Mouse (Mus musculus): ENCODE measurements around the gene Wrap73. TPM values are rescaled to one million over a fixed set of nuclear protein-coding genes. Genes with fewer than 3 reads are reported as not detected.

Wrap73 gene
- polyA plus RNA-seq, 1 experiment from 2014 or later = 32.7 TPM

- Histone ChIP-seq H3K4me1 (peaks cover 31% of the 10 kb centered on the region), H3K9me3 (no peaks in the 10 kb centered on the region), H3K27ac (no peak overlapping the region), H3K9ac (0 out of 2 replicates have a peak overlapping the region, but pooled peaks have one; percentile 7), H3K27me3 (replicated peaks) (peaks cover 45% of the 10 kb centered on the region), H3K4me3 (replicated peaks) (peak overlapping the region; percentile 49), H3K36me3 (0 out of 2 replicates have a peak, but pooled peaks cover 2% of the 10 kb centered on the region), H3K4me2 (peak overlapping the region; percentile 96)
- 3% methylated on average over 46 of the region's 46 CpGs for WGBS
- no peak for ATAC-seq (ENCODE audit: insufficient read depth, low FRiP score, low read depth)
Measured at GRCm38 (mm10) chr4:154140213-154141008, 1.8 kb upstream of the Wrap73 start.

- Histone ChIP-seq H3K27me3 (replicated peaks) (peaks cover 45% of the 10 kb centered on the region), H3K4me2 (peak overlapping the region; percentile 96), H3K9me3 (no peaks in the 10 kb centered on the region), H3K9ac (no peak overlapping the region), H3K36me3 (0 out of 2 replicates have a peak, but pooled peaks cover 2% of the 10 kb centered on the region), H3K4me3 (replicated peaks) (peak overlapping the region; percentile 49; the same call in 1 of the 2 replicates), H3K27ac (no peak overlapping the region), H3K4me1 (peaks cover 31% of the 10 kb centered on the region)
- no peak for ATAC-seq (ENCODE audit: insufficient read depth, low FRiP score, low read depth)
- 3% methylated on average over 42 of the region's 42 CpGs for WGBS
Measured at GRCm38 (mm10) chr4:154141009-154141867, 934 bp upstream of the Wrap73 start.

- no peaks in the 10 kb centered on the region for H3K9me3 ChIP-seq
- ATAC-seq (ENCODE audit: insufficient read depth, low FRiP score, low read depth) = no peak
- H3K4me1 ChIP-seq = peaks cover 25% of the 10 kb centered on the region
- 82% methylated on average over 3 of the region's 3 CpGs for whole genome bisulfite sequencing
- H3K36me3 ChIP-seq = peaks cover 8% of the 10 kb centered on the region; the same call in 1 of the 2 replicates
- no peak overlapping the region for H3K4me3 ChIP-seq (replicated peaks)
- H3K4me2 ChIP-seq = no peak overlapping the region
- H3K27ac ChIP-seq = no peak overlapping the region
- no peak overlapping the region for H3K9ac ChIP-seq
- peaks cover 20% of the 10 kb centered on the region for H3K27me3 ChIP-seq (replicated peaks)
Measured at GRCm38 (mm10) chr4:154144712-154145111, 2.5 kb downstream of the Wrap73 start.

GRCm38 (mm10) chr4:154146342-154146741 lies 4.2 kb downstream of the Wrap73 start:
- no peak overlapping the region for H3K4me3 ChIP-seq (replicated peaks)
- H3K9ac ChIP-seq = no peak overlapping the region
- H3K9me3 ChIP-seq = no peaks in the 10 kb centered on the region
- H3K4me2 ChIP-seq = no peak overlapping the region
- H3K4me1 ChIP-seq = peaks cover 9% of the 10 kb centered on the region; the same call in 1 of the 2 replicates
- H3K36me3 ChIP-seq = peaks cover 16% of the 10 kb centered on the region
- no peak for ATAC-seq (ENCODE audit: insufficient read depth, low FRiP score, low read depth)
- H3K27me3 ChIP-seq (replicated peaks) = peaks cover 4% of the 10 kb centered on the region; the same call in 1 of the 2 replicates
- WGBS = 83% methylated on average over 10 of the region's 10 CpGs
- H3K27ac ChIP-seq = no peak overlapping the region

- ATAC-seq (ENCODE audit: insufficient read depth, low FRiP score, low read depth) = no peak
- H3K4me1 ChIP-seq = peaks cover under 1% of the 10 kb centered on the region; the same call in 1 of the 2 replicates
- H3K36me3 ChIP-seq = peaks cover 37% of the 10 kb centered on the region
- no peak overlapping the region for H3K4me2 ChIP-seq
- 72% methylated on average over 11 of the region's 11 CpGs for WGBS
- H3K27me3 ChIP-seq (replicated peaks) = no peaks in the 10 kb centered on the region
- H3K9me3 ChIP-seq = no peaks in the 10 kb centered on the region
- no peak overlapping the region for H3K9ac ChIP-seq
- no peak overlapping the region for H3K27ac ChIP-seq
- H3K4me3 ChIP-seq (replicated peaks) = no peak overlapping the region
Measured at GRCm38 (mm10) chr4:154154104-154154503, 11.9 kb downstream of the Wrap73 start.

- no peak for ATAC-seq (ENCODE audit: insufficient read depth, low FRiP score, low read depth)
- no peak overlapping the region for H3K4me3 ChIP-seq (replicated peaks)
- no peak overlapping the region for H3K9ac ChIP-seq
- no peak overlapping the region for H3K27ac ChIP-seq
- H3K4me2 ChIP-seq = no peak overlapping the region
- no peaks in the 10 kb centered on the region for H3K9me3 ChIP-seq
- H3K27me3 ChIP-seq (replicated peaks) = no peaks in the 10 kb centered on the region
- H3K36me3 ChIP-seq = peaks cover 33% of the 10 kb centered on the region
- H3K4me1 ChIP-seq = peaks cover 9% of the 10 kb centered on the region
- 85% methylated on average over 7 of the region's 7 CpGs for WGBS
Measured at GRCm38 (mm10) chr4:154156050-154156449, 13.9 kb downstream of the Wrap73 start.

GRCm38 (mm10) chr4:154157970-154158662 lies 15.9 kb downstream of the Wrap73 start:
- H3K9me3 ChIP-seq = no peaks in the 10 kb centered on the region
- H3K4me1 ChIP-seq = peaks cover 16% of the 10 kb centered on the region
- H3K36me3 ChIP-seq = peaks cover 20% of the 10 kb centered on the region
- H3K4me3 ChIP-seq (replicated peaks) = no peak overlapping the region
- H3K4me2 ChIP-seq = no peak overlapping the region
- H3K27me3 ChIP-seq (replicated peaks) = no peaks in the 10 kb centered on the region
- ATAC-seq (ENCODE audit: insufficient read depth, low FRiP score, low read depth) = no peak
- no peak overlapping the region for H3K9ac ChIP-seq
- H3K27ac ChIP-seq = no peak overlapping the region
- 90% methylated on average over 14 of the region's 14 CpGs for WGBS

GRCm38 (mm10) chr4:154159002-154159401 lies 16.8 kb downstream of the Wrap73 start:
- H3K4me1 ChIP-seq = peaks cover 16% of the 10 kb centered on the region
- H3K4me2 ChIP-seq = no peak overlapping the region
- H3K27me3 ChIP-seq (replicated peaks) = no peaks in the 10 kb centered on the region
- H3K9ac ChIP-seq = no peak overlapping the region
- H3K36me3 ChIP-seq = peaks cover 18% of the 10 kb centered on the region
- H3K4me3 ChIP-seq (replicated peaks) = peak overlapping the region; percentile 98; the same call in 1 of the 2 replicates
- 14% methylated on average over 6 of the region's 6 CpGs for WGBS
- H3K9me3 ChIP-seq = no peaks in the 10 kb centered on the region
- H3K27ac ChIP-seq = no peak overlapping the region
- no peak for ATAC-seq (ENCODE audit: insufficient read depth, low FRiP score, low read depth)

- Histone ChIP-seq H3K36me3 (peaks cover 15% of the 10 kb centered on the region), H3K27me3 (replicated peaks) (no peaks in the 10 kb centered on the region), H3K4me3 (replicated peaks) (peak overlapping the region; percentile 98), H3K9me3 (no peaks in the 10 kb centered on the region), H3K4me2 (peak overlapping the region; percentile 79), H3K4me1 (peaks cover 16% of the 10 kb centered on the region), H3K27ac (peak overlapping the region; percentile 72), H3K9ac (peak overlapping the region; percentile 71; the same call in 1 of the 2 replicates)
- WGBS = 2% methylated on average over 47 of the region's 47 CpGs
- peak; percentile 30 for ATAC-seq (ENCODE audit: insufficient read depth, low FRiP score, low read depth)
Measured at GRCm38 (mm10) chr4:154159961-154160537, 17.9 kb downstream of the Wrap73 start.

- Histone ChIP-seq H3K9ac (peak within 1 kb of the TSS; percentile 71), H3K4me2 (peak within 1 kb of the TSS; percentile 86), H3K4me1 (peaks cover 16% of the 10 kb centered on the region), H3K4me3 (replicated peaks) (peak within 1 kb of the TSS; percentile 98), H3K9me3 (no peaks in the 10 kb centered on the region), H3K27ac (peak within 1 kb of the TSS; percentile 72), H3K27me3 (replicated peaks) (no peaks in the 10 kb centered on the region), H3K36me3 (peaks cover 12% of the 10 kb centered on the region)
- 1% methylated on average over 70 of the region's 75 CpGs for WGBS
- ATAC-seq (ENCODE audit: insufficient read depth, low FRiP score, low read depth) = peak; percentile 95
Measured at GRCm38 (mm10) chr4:154160538-154161390, 18.6 kb downstream of the Wrap73 start, which contains the start of gene Tprgl. Gene Tprgl (minus strand): TSS chr4:154160666.
